Mouse (Mus musculus) MEL (cell line): ENCODE measurements around the gene Prox1. TPM values are rescaled to one million over a fixed set of nuclear protein-coding genes. Genes with fewer than 3 reads are reported as not detected.

Experiments used
- DNase-seq: peaks from one replicate; pipeline ENCODE4 v3.0.0; 2011; ENCODE audit warnings: low read depth, low spot score
- H3K27ac ChIP-seq: 2 replicates; pipeline ENCODE4 v1.5.1; 2012; ENCODE audit warnings: low read depth, mild to moderate bottlenecking, control low read depth, low read length, moderate library complexity; ENCODE audit not compliant: control insufficient read depth
- H3K27me3 ChIP-seq, 2 experiments: fragments of 150-350 bp in 1 of 2; sonication (generic) in 1 of 2; 2 replicates each; pipeline ENCODE4 v1.6.1; 2012; ENCODE audit warnings: low read length in 2 of 2, mild to moderate bottlenecking in 2 of 2, improper control_type of control experiment in 1 of 2, moderate library complexity in 1 of 2; ENCODE audit not compliant: insufficient read depth in 2 of 2, control insufficient read depth in 1 of 2
- H3K36me3 ChIP-seq, 2 experiments: 2 replicates each; pipeline ENCODE4 v1.6.1; 2012 to 2014; ENCODE audit warnings: low read length in 2 of 2, improper control_type of control experiment in 1 of 2, inconsistent platforms in 1 of 2, mild to moderate bottlenecking in 1 of 2; ENCODE audit not compliant: insufficient read depth in 2 of 2, control insufficient read depth in 1 of 2
- H3K4me1 ChIP-seq, 2 experiments: fragments of 150-350 bp in 1 of 2; sonication (generic) in 1 of 2; 2 replicates each; pipeline ENCODE4 v1.6.1; 2012; ENCODE audit warnings: low read length in 2 of 2, improper control_type of control experiment in 1 of 2, mild to moderate bottlenecking in 1 of 2; ENCODE audit not compliant: insufficient read depth in 2 of 2, control insufficient read depth in 1 of 2
- H3K4me3 ChIP-seq, 2 experiments: fragments of 150-350 bp in 1 of 2; sonication (generic) in 1 of 2; 2 replicates each; pipeline ENCODE4 v1.5.1; 2012; ENCODE audit warnings: low read depth in 2 of 2, low read length in 2 of 2, mild to moderate bottlenecking in 2 of 2, moderate library complexity in 2 of 2, control low read depth in 1 of 2, improper control_type of control experiment in 1 of 2; ENCODE audit not compliant: control insufficient read depth in 1 of 2, insufficient read depth in 1 of 2
- H3K79me2 ChIP-seq: 2 replicates; pipeline ENCODE4 v1.6.1; 2012; ENCODE audit warnings: mild to moderate bottlenecking, low read length, moderate library complexity; ENCODE audit not compliant: control insufficient read depth, poor library complexity, insufficient read depth
- H3K9ac ChIP-seq: 2 replicates; pipeline ENCODE4 v1.6.1; 2012; ENCODE audit warnings: low read depth, mild to moderate bottlenecking, control low read depth, low read length, moderate library complexity; ENCODE audit not compliant: control insufficient read depth, poor library complexity, severe bottlenecking
- H3K9me3 ChIP-seq: fragments of 150-350 bp; sonication (generic); replicated peaks from 2 replicates; pipeline ENCODE4 v1.6.1; 2012; ENCODE audit warnings: mild to moderate bottlenecking, low read length, improper control_type of control experiment, moderate library complexity; ENCODE audit not compliant: insufficient read depth
- CHD2 ChIP-seq: IDR thresholded peaks from 2 replicates; pipeline ENCODE4 v1.6.1; 2011; ENCODE audit warnings: low read length, improper control_type of control experiment
- CTCF ChIP-seq, 3 experiments: IDR thresholded peaks in 2 of 3; conservative IDR thresholded peaks in 1 of 3; 2 replicates each; pipeline ENCODE4 v1.5.1; 2011 to 2012; ENCODE audit warnings: low read length in 3 of 3, low read depth in 2 of 3, mild to moderate bottlenecking in 2 of 3, improper control_type of control experiment in 1 of 3, inconsistent platforms in 1 of 3, mixed read lengths in 1 of 3, moderate library complexity in 1 of 3; ENCODE audit not compliant: control insufficient read depth in 1 of 3, insufficient read depth in 1 of 3, poor library complexity in 1 of 3, severe bottlenecking in 1 of 3
- E2F4 ChIP-seq: IDR thresholded peaks from 2 replicates; pipeline ENCODE4 v1.6.1; 2011; ENCODE audit warnings: low read depth, low read length, improper control_type of control experiment, borderline replicate concordance
- ELF1 ChIP-seq: IDR thresholded peaks from 2 replicates; pipeline ENCODE4 v1.6.1; 2014; ENCODE audit warnings: low read depth, mild to moderate bottlenecking, inconsistent platforms, low read length, improper control_type of control experiment, moderate library complexity
- EP300 ChIP-seq, 2 experiments: IDR thresholded peaks; 2 replicates each; pipeline ENCODE4 v1.6.1; 2011; ENCODE audit warnings: improper control_type of control experiment in 2 of 2, low read length in 2 of 2, low read depth in 1 of 2, mild to moderate bottlenecking in 1 of 2
- GABPA ChIP-seq: IDR thresholded peaks from 2 replicates; pipeline ENCODE4 v1.6.1; 2012; ENCODE audit warnings: low read depth, mild to moderate bottlenecking, inconsistent platforms, low read length, improper control_type of control experiment, moderate library complexity
- GATA1 ChIP-seq: IDR thresholded peaks from 2 replicates; pipeline ENCODE4 v1.6.1; 2011; ENCODE audit warnings: low read depth, low read length, improper control_type of control experiment
- HCFC1 ChIP-seq: IDR thresholded peaks from 2 replicates; pipeline ENCODE4 v1.6.1; 2012; ENCODE audit warnings: low read depth, mild to moderate bottlenecking, inconsistent platforms, low read length, improper control_type of control experiment, moderate library complexity
- JUND ChIP-seq: IDR thresholded peaks from 2 replicates; pipeline ENCODE4 v1.6.1; 2011; ENCODE audit warnings: low read depth, mild to moderate bottlenecking, improper control_type of control experiment, low read length
- KAT2A ChIP-seq: conservative IDR thresholded peaks from 2 replicates; pipeline ENCODE4 v1.6.1; 2012; ENCODE audit warnings: low read depth, low read length, improper control_type of control experiment, inconsistent platforms
- MAX ChIP-seq: IDR thresholded peaks from 2 replicates; pipeline ENCODE4 v1.6.1; 2011; ENCODE audit warnings: low read length, improper control_type of control experiment
- MAZ ChIP-seq: IDR thresholded peaks from 2 replicates; pipeline ENCODE4 v1.6.1; 2012; ENCODE audit warnings: low read depth, mild to moderate bottlenecking, inconsistent platforms, low read length, improper control_type of control experiment
- MXI1 ChIP-seq: IDR thresholded peaks from 2 replicates; pipeline ENCODE4 v1.6.1; 2011; ENCODE audit warnings: mild to moderate bottlenecking, low read depth, low read length, improper control_type of control experiment
- MYC ChIP-seq: IDR thresholded peaks from 2 replicates; pipeline ENCODE4 v1.6.1; 2011; ENCODE audit warnings: low read depth, mild to moderate bottlenecking, low read length, improper control_type of control experiment, moderate library complexity
- NELFE ChIP-seq: IDR thresholded peaks from 2 replicates; pipeline ENCODE4 v1.6.1; 2011; ENCODE audit warnings: low read depth, low read length, improper control_type of control experiment
- RAD21 ChIP-seq: IDR thresholded peaks from 2 replicates; pipeline ENCODE4 v1.6.1; 2011; ENCODE audit warnings: mild to moderate bottlenecking, low read depth, low read length, improper control_type of control experiment
- RCOR1 ChIP-seq: IDR thresholded peaks from 2 replicates; pipeline ENCODE4 v1.6.1; 2012; ENCODE audit warnings: low read depth, mild to moderate bottlenecking, inconsistent platforms, low read length, improper control_type of control experiment
- SIN3A ChIP-seq: IDR thresholded peaks from 2 replicates; pipeline ENCODE4 v1.6.1; 2012; ENCODE audit warnings: low read length, improper control_type of control experiment, inconsistent platforms
- SMC3 ChIP-seq: IDR thresholded peaks from 2 replicates; pipeline ENCODE4 v1.6.1; 2011; ENCODE audit warnings: low read depth, low read length, improper control_type of control experiment
- TAL1 ChIP-seq: IDR thresholded peaks from 2 replicates; pipeline ENCODE4 v1.6.1; 2012; ENCODE audit warnings: mild to moderate bottlenecking, inconsistent platforms, low read length, moderate library complexity, mixed read lengths
- TCF12 ChIP-seq: IDR thresholded peaks from 2 replicates; pipeline ENCODE4 v1.6.1; 2014; ENCODE audit warnings: low read depth, mild to moderate bottlenecking, inconsistent platforms, low read length, improper control_type of control experiment, moderate library complexity
- USF1 ChIP-seq: IDR thresholded peaks from 2 replicates; pipeline ENCODE4 v1.6.1; 2014; ENCODE audit warnings: low read depth, mild to moderate bottlenecking, inconsistent platforms, low read length, improper control_type of control experiment, moderate library complexity
- USF2 ChIP-seq, 2 experiments: IDR thresholded peaks; 2 replicates each; pipeline ENCODE4 v1.6.1; 2011 to 2012; ENCODE audit warnings: improper control_type of control experiment in 2 of 2, low read length in 2 of 2, borderline replicate concordance in 1 of 2, inconsistent platforms in 1 of 2, low read depth in 1 of 2, mild to moderate bottlenecking in 1 of 2; ENCODE audit not compliant: insufficient read depth in 1 of 2
- ZC3H11A ChIP-seq: IDR thresholded peaks from 2 replicates; pipeline ENCODE4 v1.6.1; 2012; ENCODE audit warnings: low read depth, mild to moderate bottlenecking, inconsistent platforms, low read length, improper control_type of control experiment
- ZMIZ1 ChIP-seq: IDR thresholded peaks from 2 replicates; pipeline ENCODE4 v1.6.1; 2012; ENCODE audit warnings: low read depth, mild to moderate bottlenecking, inconsistent platforms, low read length, improper control_type of control experiment, moderate library complexity
- polyA plus RNA-seq, 2 experiments: library from polyadenylated mRNA; stranded (reverse) in 1 of 2; unstranded in 1 of 2; fragments of >175 nt in 1 of 2; fragments of >200 nt in 1 of 2; gene quantifications; 2 replicates each; pipeline versions ENCODE4 v1.2.1 to v1.2.4; 2012; ENCODE audit warnings: low replicate concordance in 2 of 2, low read depth in 1 of 2; ENCODE audit not compliant: insufficient read length in 2 of 2, insufficient read depth in 1 of 2, missing spikeins in 1 of 2
- total RNA-seq: library from RNA; depleted of rRNA; stranded (reverse); fragments of 300-350 nt; gene quantifications from 2 replicates; pipeline ENCODE4 v1.2.3, GENCODE M21; 2012

Gene Prox1
- total and polyA plus RNA-seq, 3 experiments, result not detected

- no peak for DNase-seq
- Histone ChIP-seq H3K27me3 (no peaks in the 10 kb centered on the region), H3K36me3 (no peaks in the 10 kb centered on the region), H3K9ac (no peak overlapping the region), H3K4me1 (no peaks in the 10 kb centered on the region), H3K9me3 (no peaks in the 10 kb centered on the region), H3K27ac (no peak overlapping the region), H3K4me3 (no peak overlapping the region)
- no peak for TF ChIP-seq SIN3A
- TF ChIP-seq JUND, result no peak
- TF ChIP-seq MXI1, result no peak
- TF ChIP-seq TAL1, result no peak
- no peak for TF ChIP-seq CHD2
- no peak for TF ChIP-seq KAT2A
- no peak for TF ChIP-seq ELF1
- TF ChIP-seq NELFE, result no peak
- TF ChIP-seq GATA1, result no peak
- TF ChIP-seq HCFC1, result no peak
- TF ChIP-seq SMC3, result no peak
- TF ChIP-seq RAD21, result no peak
- no peak for TF ChIP-seq MAX
- TF ChIP-seq ZMIZ1, result no peak
- TF ChIP-seq GABPA, result no peak
- no peak for TF ChIP-seq MYC
- TF ChIP-seq, all 39 proteins: peak for 0
- no peaks in the 10 kb centered on the region for H3K79me2 ChIP-seq
Measured at GRCm38 (mm10) chr1:190168761-190169671, 1.5 kb downstream of the Prox1 start.

- H3K4me1 ChIP-seq, result no peaks in the 10 kb centered on the region
- no peak for DNase-seq
- no peak overlapping the region for H3K27ac ChIP-seq
- H3K79me2 ChIP-seq, result no peaks in the 10 kb centered on the region
- no peaks in the 10 kb centered on the region for H3K27me3 ChIP-seq
- no peak overlapping the region for H3K9ac ChIP-seq
- H3K9me3 ChIP-seq, result no peaks in the 10 kb centered on the region
- H3K4me3 ChIP-seq, result no peak overlapping the region
- no peaks in the 10 kb centered on the region for H3K36me3 ChIP-seq
- TF ChIP-seq USF1 (no peak), ZC3H11A (no peak), USF2 (IDR thresholded peaks at IDR 0.05; ENCODE audit: borderline replicate concordance in 1 of 2, insufficient read depth in 1 of 2, low read depth in 1 of 2, low read length in 2 of 2) (no peak), MYC (no peak), GATA1 (no peak), CTCF (IDR thresholded peaks at IDR 0.05 in 2 of 3, conservative IDR thresholded peaks at IDR 0.05 in 1 of 3; ENCODE audit: control insufficient read depth in 1 of 3, insufficient read depth in 1 of 3, low read depth in 2 of 3, low read length in 3 of 3, poor library complexity in 1 of 3, severe bottlenecking in 1 of 3) (no peak), MAZ (no peak), TCF12 (no peak), EP300 (IDR thresholded peaks at IDR 0.05; ENCODE audit: low read depth in 1 of 2, low read length in 2 of 2) (no peak), RCOR1 (no peak), RAD21 (no peak), ZMIZ1 (no peak), MXI1 (no peak), GABPA (no peak), HCFC1 (no peak), E2F4 (no peak)
- TF ChIP-seq, all 39 proteins: peak for 0
Measured at GRCm38 (mm10) chr1:190168115-190168514, 2.4 kb downstream of the Prox1 start.
